Mouse (Mus musculus) E14TG2a.4 (cell line): Measurements from ENCODE around the gene Pcsk2.

Experiments used
- CTCF ChIP-seq: conservative IDR thresholded peaks from 2 replicates; pipeline ENCODE4 v1.5.1; 2014; ENCODE audit warnings: low read length
- NANOG ChIP-seq: IDR thresholded peaks from 2 replicates; pipeline ENCODE4 v1.6.1; 2014; ENCODE audit warnings: borderline replicate concordance, low read length, mixed read lengths
- POU5F1 ChIP-seq: IDR thresholded peaks from 2 replicates; pipeline ENCODE4 v1.6.1; 2014; ENCODE audit warnings: low read length, borderline replicate concordance

- TF ChIP-seq CTCF (no peak), POU5F1 (no peak), NANOG (no peak)
Measured at GRCm38 (mm10) chr2:143835820-143836219, 289.9 kb downstream of the Pcsk2 start.
